9 mouse cellular contexts compared by ENCODE assay signal in the genomic region with DNA sequence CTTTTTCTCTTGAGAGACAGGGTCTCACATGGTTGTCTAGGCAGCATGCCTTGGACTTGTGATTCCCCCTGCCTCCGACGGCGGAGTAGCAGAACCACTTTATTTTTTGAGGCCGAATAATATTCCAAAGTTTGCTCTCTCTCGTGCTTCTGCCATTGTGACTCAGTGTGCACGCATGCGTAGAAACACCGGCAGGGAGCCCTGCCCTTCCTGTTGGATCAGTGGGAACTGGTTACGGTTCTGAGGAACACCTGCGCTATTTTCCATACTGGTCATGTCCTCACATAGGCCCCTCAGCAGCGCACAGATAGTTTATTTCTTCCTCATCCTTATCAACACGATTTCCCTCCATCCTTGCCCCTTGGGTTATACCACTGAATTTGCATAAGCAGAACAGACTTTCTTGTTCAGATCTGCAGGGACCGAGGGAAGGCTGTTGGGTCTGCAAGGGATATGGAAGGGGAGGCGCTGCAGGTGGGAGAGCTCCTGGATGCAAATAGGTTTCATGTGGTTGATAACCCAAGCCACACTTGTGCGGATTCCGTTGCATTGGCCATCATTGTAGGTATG.
DNase-seq lines count a peak whose midpoint lies in the region; ATAC-seq and TF ChIP-seq lines count a peak whose summit lies in the region.
"Had no signal": no experiment of that assay in that cellular context is flagged by ENCODE, and none has a peak within 500 bp of the region (broad histone marks: within the 10 kb centered on the region; RNA-seq: fewer than 3 reads in every experiment).

No protein-coding gene starts in this region.

- H3K27me3 ChIP-seq in heart, embryonic 10.5 days (ENCODE audit: insufficient read depth, poor library complexity, severe bottlenecking), result peaks cover 33% of the 10 kb centered on the region
- no peaks in the 10 kb centered on the region for H3K27me3 ChIP-seq in hindbrain, embryonic 11.5 days (ENCODE audit: control insufficient read depth, insufficient read depth, low read length)
- H3K27me3 ChIP-seq in lung, postnatal 0 days (replicated peaks; ENCODE audit: insufficient read depth, low read length), result no peaks in the 10 kb centered on the region

- no peak for TF ChIP-seq EP300 in lung, postnatal 0 days (IDR thresholded peaks at IDR 0.05)

- peak overlapping the region; percentile 25; the same call in 1 of the 2 replicates for H3K27ac ChIP-seq in heart, embryonic 10.5 days
- peak overlapping the region; percentile 73 for H3K27ac ChIP-seq in ES-E14 (ENCODE audit: insufficient read depth, low read depth, low read length, poor library complexity, severe bottlenecking)
- H3K27ac ChIP-seq in hindbrain, embryonic 11.5 days (ENCODE audit: low read depth, low read length), result no peak overlapping the region
- H3K27ac ChIP-seq in lung, postnatal 0 days (ENCODE audit: low read length), result no peak overlapping the region
- H3K27ac ChIP-seq: heart, adult 2 months had no signal

- no peaks in the 10 kb centered on the region for H3K9me3 ChIP-seq in heart, embryonic 10.5 days
- H3K9me3 ChIP-seq in ES-E14 (ENCODE audit: control insufficient read depth, insufficient read depth, low read depth, low read length), result no peaks in the 10 kb centered on the region
- H3K9me3 ChIP-seq in hindbrain, embryonic 11.5 days (ENCODE audit: control insufficient read depth, low read length), result no peaks in the 10 kb centered on the region
- H3K9me3 ChIP-seq in lung, postnatal 0 days (ENCODE audit: low read length), result no peaks in the 10 kb centered on the region

- TF ChIP-seq CTCF in lung, postnatal 0 days (IDR thresholded peaks at IDR 0.05), result no peak

- no peaks in the 10 kb centered on the region for H3K36me3 ChIP-seq in heart, embryonic 10.5 days
- H3K36me3 ChIP-seq in ES-E14 (ENCODE audit: control insufficient read depth, insufficient read depth, low read length, poor library complexity, severe bottlenecking), result no peaks in the 10 kb centered on the region; the same call in 1 of the 2 replicates
- no peaks in the 10 kb centered on the region for H3K36me3 ChIP-seq in hindbrain, embryonic 11.5 days (ENCODE audit: control insufficient read depth, insufficient read depth, low read length)
- no peaks in the 10 kb centered on the region for H3K36me3 ChIP-seq in lung, postnatal 0 days (ENCODE audit: insufficient read depth, low read length)

- in situ Hi-C loops in ES-E14 (cut with MboI; ENCODE audit: low sequenced_read_pairs in 2 of 2, unreplicated experiment in 2 of 2), result no loop called here

- WGBS in heart, embryonic 10.5 days, result 23% methylated on average over 16 of the region's 16 CpGs
- WGBS in hindbrain, embryonic 11.5 days, result 33% methylated on average over 16 of the region's 16 CpGs
- WGBS in lung, postnatal 0 days, result 28% methylated on average over 16 of the region's 16 CpGs

- peak overlapping the region; percentile 48 for H3K4me3 ChIP-seq in heart, embryonic 10.5 days
- H3K4me3 ChIP-seq in ES-E14 (ENCODE audit: insufficient read depth in 1 of 2, low read depth in 1 of 2, low read length in 2 of 2, poor library complexity in 1 of 2, severe bottlenecking in 1 of 2), result peak overlapping the region; percentile 30 to 58
- H3K4me3 ChIP-seq in hindbrain, embryonic 11.5 days (ENCODE audit: low read depth, low read length), result peak overlapping the region; percentile 4; the same call in 1 of the 2 replicates
- peak overlapping the region; percentile 10; the same call in 1 of the 2 replicates for H3K4me3 ChIP-seq in lung, postnatal 0 days (ENCODE audit: low read depth, low read length)
- H3K4me3 ChIP-seq: heart, adult 2 months had no signal

- no peak for ATAC-seq in hindbrain, embryonic 11.5 days (ENCODE audit: low FRiP score)
- ATAC-seq in lung, postnatal 0 days, result peak; percentile 42
- no peak for ATAC-seq in activated CD4-positive, CD25-positive, alpha-beta regulatory T cell, adult 4 months

- H3K4me1 ChIP-seq in heart, embryonic 10.5 days, result peaks cover 7% of the 10 kb centered on the region
- H3K4me1 ChIP-seq in ES-E14 (ENCODE audit: control insufficient read depth in 2 of 2, insufficient read depth in 2 of 2, low read length in 2 of 2, poor library complexity in 1 of 2), result peaks cover 3 to 12% of the 10 kb centered on the region in 2 experiments
- no peaks in the 10 kb centered on the region for H3K4me1 ChIP-seq in hindbrain, embryonic 11.5 days (replicated peaks; ENCODE audit: control insufficient read depth, insufficient read depth, low read length)
- H3K4me1 ChIP-seq in lung, postnatal 0 days (ENCODE audit: insufficient read depth, low read depth, low read length), result no peaks in the 10 kb centered on the region

- DNase-seq in heart, embryonic 10.5 days (ENCODE audit: low spot score), result no peak
- DNase-seq in heart, adult 11 months, result no peak
- DNase-seq in ES-E14 (ENCODE audit: low read depth, low spot score), result peak; percentile 40
- no peak for DNase-seq in hindbrain, embryonic 11.5 days (ENCODE audit: low spot score)
- DNase-seq in lung, postnatal 0 days (ENCODE audit: low spot score), result peak; percentile 18
- DNase-seq in layer of hippocampus, adult 9-10 months (ENCODE audit: low spot score), result no peak
- DNase-seq in right cerebral cortex, adult 2 months (ENCODE audit: low spot score in 2 of 2), result no peak
- DNase-seq: heart, adult 2 months had no signal

- no peak overlapping the region for H3K4me2 ChIP-seq in hindbrain, embryonic 11.5 days (replicated peaks; ENCODE audit: low read depth, low read length)
- H3K4me2 ChIP-seq in lung, postnatal 0 days (replicated peaks; ENCODE audit: low read depth, low read length), result peak overlapping the region; percentile 43

- peak overlapping the region; percentile 65 for H3K9ac ChIP-seq in ES-E14 (ENCODE audit: insufficient read depth, low read depth, low read length, poor library complexity, severe bottlenecking)
- no peak overlapping the region for H3K9ac ChIP-seq in hindbrain, embryonic 11.5 days (ENCODE audit: low read depth, low read length)
- no peak overlapping the region for H3K9ac ChIP-seq in lung, postnatal 0 days (replicated peaks; ENCODE audit: low read depth)

TF ChIP-seq in ES-E14, 5 proteins besides CTCF, POLR2A, EP300 and RAD21:
- TF ChIP-seq ZC3H11A (IDR thresholded peaks at IDR 0.05; ENCODE audit: borderline replicate concordance, low read depth, low read length) (no peak), ZNF384 (IDR thresholded peaks at IDR 0.05; ENCODE audit: low read depth, low read length) (no peak), CHD2 (IDR thresholded peaks at IDR 0.05; ENCODE audit: low read depth, low read length) (no peak), MAFK (IDR thresholded peaks at IDR 0.05; ENCODE audit: insufficient read depth, low read depth, low read length) (no peak), HCFC1 (IDR thresholded peaks at IDR 0.05; ENCODE audit: borderline replicate concordance, insufficient read depth, low read length) (no peak)

Comparison
In these comparisons a context has a peak if more than half of its experiments do, and no peak if none do; other contexts are left out.
1. DNase-seq: peak in ES-E14 (single experiment) and lung, postnatal 0 days (single experiment); none in heart, embryonic 10.5 days (single experiment), heart, adult 11 months (single experiment), hindbrain, embryonic 11.5 days (single experiment), layer of hippocampus, adult 9-10 months (single experiment) and right cerebral cortex, adult 2 months (0 of 2).
2. H3K27ac ChIP-seq: peak in heart, embryonic 10.5 days (single experiment) and ES-E14 (single experiment); none in hindbrain, embryonic 11.5 days (single experiment) and lung, postnatal 0 days (single experiment).
3. Peak in every context shown above with its lines, with median percentiles within 50 percentile points of each other: H3K4me3 ChIP-seq.